ENCODE assay signal across 10 mouse cellular contexts in the genomic region with DNA sequence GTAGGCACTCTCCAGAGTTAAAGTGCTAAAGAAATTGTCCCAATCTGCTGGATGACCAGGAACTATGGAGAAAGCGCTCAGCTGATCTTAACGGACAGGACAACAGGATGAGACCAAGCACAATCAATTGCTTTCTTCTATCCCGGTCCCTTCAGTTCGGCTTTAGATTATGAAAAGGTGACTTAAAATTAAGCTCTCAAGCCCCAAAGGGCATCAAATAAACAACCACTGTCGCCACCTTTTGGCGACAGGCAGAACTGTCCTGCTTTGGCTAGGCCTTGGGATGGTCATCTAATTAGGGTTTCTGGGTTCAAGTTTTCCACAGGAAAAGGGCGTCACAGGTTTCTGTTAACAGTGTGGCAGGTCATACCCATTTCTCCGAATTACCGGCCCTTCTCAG.
DNase-seq lines count a peak whose midpoint lies in the region; ATAC-seq and TF ChIP-seq lines count a peak whose summit lies in the region.
"Had no signal": no experiment of that assay in that cellular context is flagged by ENCODE, and none has a peak within 500 bp of the region (broad histone marks: within the 10 kb centered on the region; RNA-seq: fewer than 3 reads in every experiment).

No protein-coding gene starts in this region.

- H3K9me3 ChIP-seq in heart, postnatal 0 days (replicated peaks; ENCODE audit: control insufficient read depth, low read length): no peaks in the 10 kb centered on the region
- no peaks in the 10 kb centered on the region for H3K9me3 ChIP-seq in heart, embryonic 10.5 days
- H3K9me3 ChIP-seq in midbrain, postnatal 0 days (ENCODE audit: low read length): no peaks in the 10 kb centered on the region
- H3K9me3 ChIP-seq: heart, embryonic 15.5 days; midbrain, embryonic 12.5 days had no signal

- no peak overlapping the region for H3K9ac ChIP-seq in heart, postnatal 0 days (replicated peaks; ENCODE audit: low read depth, low read length)
- H3K9ac ChIP-seq in midbrain, postnatal 0 days (replicated peaks; ENCODE audit: low read length, poor library complexity, severe bottlenecking): no peak overlapping the region
- H3K9ac ChIP-seq: heart, embryonic 15.5 days; midbrain, embryonic 12.5 days had no signal

- no peaks in the 10 kb centered on the region for H3K27me3 ChIP-seq in heart, postnatal 0 days (ENCODE audit: control insufficient read depth, insufficient read depth, low read length)
- no peaks in the 10 kb centered on the region for H3K27me3 ChIP-seq in heart, embryonic 10.5 days (ENCODE audit: insufficient read depth, poor library complexity, severe bottlenecking)
- H3K27me3 ChIP-seq in midbrain, postnatal 0 days (ENCODE audit: insufficient read depth, low read length): no peaks in the 10 kb centered on the region
- H3K27me3 ChIP-seq: heart, embryonic 15.5 days; midbrain, embryonic 12.5 days had no signal

- peak; percentile 72 for TF ChIP-seq CTCF in heart, postnatal 0 days (IDR thresholded peaks at IDR 0.05; ENCODE audit: low read depth)
- peak; percentile 68 for TF ChIP-seq CTCF in midbrain, postnatal 0 days (IDR thresholded peaks at IDR 0.05)

- H3K4me2 ChIP-seq in heart, postnatal 0 days (ENCODE audit: low read depth, low read length): no peak overlapping the region
- no peak overlapping the region for H3K4me2 ChIP-seq in midbrain, postnatal 0 days (ENCODE audit: low read depth, low read length, poor library complexity, severe bottlenecking)
- H3K4me2 ChIP-seq: heart, embryonic 15.5 days; midbrain, embryonic 12.5 days had no signal

- WGBS in heart, postnatal 0 days: 54% methylated on average over 9 of the region's 9 CpGs
- 64% methylated on average over 9 of the region's 9 CpGs for WGBS in heart, embryonic 10.5 days
- WGBS in midbrain, postnatal 0 days: 50% methylated on average over 9 of the region's 9 CpGs

- H3K36me3 ChIP-seq in heart, postnatal 0 days (replicated peaks; ENCODE audit: control insufficient read depth, insufficient read depth, low read length): no peaks in the 10 kb centered on the region
- no peaks in the 10 kb centered on the region for H3K36me3 ChIP-seq in heart, embryonic 10.5 days
- H3K36me3 ChIP-seq in midbrain, postnatal 0 days (ENCODE audit: insufficient read depth, low read length): no peaks in the 10 kb centered on the region
- H3K36me3 ChIP-seq: heart, embryonic 15.5 days; midbrain, embryonic 12.5 days had no signal

- H3K27ac ChIP-seq in heart, postnatal 0 days (ENCODE audit: low read depth): no peak overlapping the region
- no peak overlapping the region for H3K27ac ChIP-seq in heart, embryonic 10.5 days
- no peak overlapping the region for H3K27ac ChIP-seq in midbrain, postnatal 0 days (ENCODE audit: low read depth, low read length)
- H3K27ac ChIP-seq: heart, embryonic 15.5 days; midbrain, embryonic 12.5 days had no signal

- peaks cover 17% of the 10 kb centered on the region for H3K4me1 ChIP-seq in heart, postnatal 0 days (ENCODE audit: control insufficient read depth, insufficient read depth)
- H3K4me1 ChIP-seq in heart, embryonic 10.5 days: peaks cover 57% of the 10 kb centered on the region
- H3K4me1 ChIP-seq in midbrain, postnatal 0 days (ENCODE audit: insufficient read depth, low read length): no peaks in the 10 kb centered on the region; the same call in 1 of the 2 replicates

- no peak for DNase-seq in heart, postnatal 0 days (ENCODE audit: low spot score)
- DNase-seq in heart, embryonic 10.5 days (ENCODE audit: low spot score): no peak
- peak; percentile 3 for DNase-seq in thymus, postnatal 14 days
- no peak for DNase-seq in thymus, postnatal 10 days (ENCODE audit: low spot score in 2 of 2)
- DNase-seq in cerebellum, adult 9-10 months: peak; percentile 50
- peak; percentile 40 for DNase-seq in kidney, adult 9 months
- peak; percentile 21 for DNase-seq in midbrain, postnatal 0 days (ENCODE audit: low spot score)

- TF ChIP-seq EP300 in heart, postnatal 0 days (IDR thresholded peaks at IDR 0.05; ENCODE audit: low read depth): no peak

- no peak overlapping the region for H3K4me3 ChIP-seq in heart, postnatal 0 days (ENCODE audit: low read depth, low read length)
- no peak overlapping the region for H3K4me3 ChIP-seq in heart, embryonic 10.5 days
- H3K4me3 ChIP-seq in midbrain, postnatal 0 days (ENCODE audit: low read depth, low read length): no peak overlapping the region
- H3K4me3 ChIP-seq: heart, embryonic 15.5 days; midbrain, embryonic 12.5 days had no signal

- ATAC-seq in heart, postnatal 0 days (ENCODE audit: insufficient read depth, low read depth): 0 out of 2 replicates have a peak, but pooled peaks have one; percentile 27
- no peak for ATAC-seq in midbrain, postnatal 0 days (ENCODE audit: low FRiP score)
- ATAC-seq in erythroid progenitor cell, adult 5-6 weeks (replicated peaks; ENCODE audit: low FRiP score, poor library complexity, severe bottlenecking): no peak

Comparison
In these comparisons a context has a peak if more than half of its experiments do, and no peak if none do; other contexts are left out.
1. DNase-seq: peak in thymus, postnatal 14 days (single experiment), cerebellum, adult 9-10 months (single experiment), kidney, adult 9 months (single experiment) and midbrain, postnatal 0 days (single experiment); none in heart, postnatal 0 days (single experiment), heart, embryonic 10.5 days (single experiment) and thymus, postnatal 10 days (0 of 2).